Mouse (Mus musculus) lung, postnatal 0 days (tissue): ENCODE measurements at regions not wholly inside any gene's neighbourhood (a gene's known extent, or its start where the extent isn't known, plus 50 kb on each side); places are given as distances from the start of the nearest gene placed in this dataset.

Experiments used
- CTCF ChIP-seq: IDR thresholded peaks from 2 replicates; pipeline ENCODE4 v1.5.1; 2016; ENCODE audit warnings: antibody characterized with exemption, mild to moderate bottlenecking
- EP300 ChIP-seq: IDR thresholded peaks from 2 replicates; pipeline ENCODE4 v1.6.1; 2016; ENCODE audit warnings: antibody characterized with exemption, mild to moderate bottlenecking, control low read depth

DNA sequence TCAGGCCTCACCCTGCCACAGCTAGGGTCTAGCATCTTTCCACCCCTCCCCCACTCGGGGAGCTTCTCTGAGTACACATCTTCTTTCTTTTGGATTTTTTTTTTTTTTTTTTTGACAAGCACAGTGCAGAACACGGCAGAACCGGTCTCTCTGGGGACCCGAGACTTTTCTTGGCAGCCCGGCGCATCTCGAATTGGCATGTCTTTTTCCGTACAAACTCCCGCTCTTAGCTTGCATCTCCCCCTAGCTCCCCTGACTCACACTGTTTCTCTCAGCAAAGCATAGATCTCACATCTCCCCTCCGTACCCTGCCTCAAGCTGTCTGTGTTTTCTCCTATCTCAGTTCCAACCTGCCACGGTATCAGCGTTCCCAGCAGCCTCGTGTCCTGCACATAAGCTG lies 58.4 kb upstream of the Unc5b start:
- TF ChIP-seq CTCF (no peak), EP300 (no peak)
